Mouse (Mus musculus) C2C12 (cell line): ENCODE data around the gene Tmem45a.

ENCODE experiments used
- CTCF ChIP-seq: IDR thresholded peaks from one replicate; pipeline ENCODE4 v1.5.1; 2011; ENCODE audit not compliant: control insufficient read depth, insufficient read depth, insufficient read length
- MYOD1 ChIP-seq: IDR thresholded peaks from one replicate; pipeline ENCODE4 v1.6.1; 2011; ENCODE audit warnings: low read depth; ENCODE audit not compliant: control insufficient read depth, insufficient read length

GRCm38 (mm10) chr16:56795481-56796139 is 90.4 kb downstream of the Tmem45a start, which contains the start of gene Adgrg7:
- no peak for TF ChIP-seq CTCF
- TF ChIP-seq MYOD1: no peak
